Mouse (Mus musculus) hindbrain, embryonic 11.5 days (tissue): Measurements from ENCODE around the gene Hjurp. TPM values are rescaled to one million over a fixed set of nuclear protein-coding genes. Genes with fewer than 3 reads are reported as not detected.
A peak's percentile ranks its signal among the peaks of the same experiment; 100 is the strongest.

Experiments used
- ATAC-seq: fragments of 200-750 bp; cut with Nextera tagmentation; 2 replicates; pipeline ENCODE4 v1.8.0; 2017; ENCODE audit warnings: mild to moderate bottlenecking, moderate TSS enrichment, moderate library complexity; ENCODE audit not compliant: low FRiP score
- DNase-seq: peaks from one replicate; pipeline ENCODE4 v3.0.0-alpha.2; 2015; ENCODE audit warnings: low spot score
- H3K27ac ChIP-seq: fragments of 300-500 bp; sonication (generic); 2 replicates; pipeline ENCODE4 v1.5.1; 2014; ENCODE audit warnings: mild to moderate bottlenecking, low read depth, low read length
- H3K27me3 ChIP-seq: fragments of 300-500 bp; sonication (generic); 2 replicates; pipeline ENCODE4 v1.6.1; 2014; ENCODE audit warnings: mild to moderate bottlenecking, low read length, moderate library complexity, mixed read lengths; ENCODE audit not compliant: control insufficient read depth, insufficient read depth
- H3K36me3 ChIP-seq: fragments of 300-500 bp; sonication (generic); 2 replicates; pipeline ENCODE4 v1.6.1; 2014; ENCODE audit warnings: mild to moderate bottlenecking, low read length, moderate library complexity, mixed read lengths; ENCODE audit not compliant: control insufficient read depth, insufficient read depth
- H3K4me1 ChIP-seq: fragments of 300-500 bp; sonication (generic); replicated peaks from 2 replicates; pipeline ENCODE4 v1.6.1; 2014; ENCODE audit warnings: low read length, mixed read lengths; ENCODE audit not compliant: control insufficient read depth, insufficient read depth
- H3K4me2 ChIP-seq: fragments of 300-500 bp; sonication (generic); replicated peaks from 2 replicates; pipeline ENCODE4 v1.6.1; 2014; ENCODE audit warnings: mild to moderate bottlenecking, low read depth, low read length
- H3K4me3 ChIP-seq: fragments of 300-500 bp; sonication (generic); 2 replicates; pipeline ENCODE4 v1.5.1; 2014; ENCODE audit warnings: low read depth, low read length
- H3K9ac ChIP-seq: fragments of 300-500 bp; sonication (generic); 2 replicates; pipeline ENCODE4 v1.6.1; 2014; ENCODE audit warnings: low read depth, low read length
- H3K9me3 ChIP-seq: fragments of 300-500 bp; sonication (generic); 2 replicates; pipeline ENCODE4 v1.6.1; 2016; ENCODE audit warnings: low read length; ENCODE audit not compliant: control insufficient read depth
- WGBS: fragments of 180-500 bp; shearing (Covaris S2); extraction: QIAGEN DNeasy Blood & Tissue Kit; methylation state at CpG from one replicate; pipeline ENCODE4 v1.1.7; 2014; 5-methylcytosine and 5-hydroxymethylcytosine counted together
- polyA plus RNA-seq: library from polyadenylated mRNA; unstranded; fragments of >200 nt; fragmentation: Nextera tagmentation; extraction: Ambion mirVana; gene quantifications from 2 replicates; pipeline ENCODE4 v1.2.1, GENCODE M21; 2014

The Hjurp gene
- polyA plus RNA-seq, 1 experiment from 2014 or later: 136 TPM

- DNase-seq: peak; percentile 7
- H3K27me3 ChIP-seq: no peaks in the 10 kb centered on the region
- WGBS: 71% methylated on average over 10 of the region's 10 CpGs
- H3K9me3 ChIP-seq: peaks cover 60% of the 10 kb centered on the region
- H3K4me2 ChIP-seq: no peak overlapping the region
- no peaks in the 10 kb centered on the region for H3K36me3 ChIP-seq
- H3K4me3 ChIP-seq: no peak overlapping the region
- H3K4me1 ChIP-seq: no peaks in the 10 kb centered on the region
- 0 out of 2 replicates have a peak, but pooled peaks have one; percentile 0 for ATAC-seq
- H3K9ac ChIP-seq: no peak overlapping the region
- H3K27ac ChIP-seq: no peak overlapping the region
Measured at GRCm38 (mm10) chr1:88215466-88216380, 61.7 kb downstream of the Hjurp start.

DNA sequence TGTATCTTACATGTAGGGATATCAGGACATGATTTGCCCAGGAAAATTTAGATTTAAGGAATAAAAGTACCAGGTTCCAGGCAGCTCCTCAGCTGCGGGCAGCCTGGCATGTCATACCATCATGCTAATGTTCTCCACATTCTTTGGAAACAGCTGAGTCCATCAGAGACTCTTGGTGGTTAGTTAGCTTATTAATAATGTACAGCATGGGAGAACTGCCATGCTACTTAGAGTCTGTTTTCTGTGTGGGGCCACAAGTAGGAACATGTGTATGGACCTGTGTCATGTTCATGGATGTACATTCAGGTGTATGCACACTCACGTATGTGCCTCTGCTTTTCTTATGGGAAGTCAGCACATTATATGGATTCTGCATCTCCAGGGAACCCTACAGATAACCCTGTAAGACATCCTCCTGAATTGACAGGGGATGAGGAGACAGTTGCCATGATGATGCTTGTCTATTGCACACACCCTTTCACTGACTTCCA lies 62.9 kb downstream of the Hjurp start:
- H3K4me3 ChIP-seq: no peak overlapping the region
- H3K4me2 ChIP-seq: no peak overlapping the region
- H3K9ac ChIP-seq: no peak overlapping the region
- ATAC-seq (no peak), DNase-seq (peak; percentile 2)
- peaks cover 60% of the 10 kb centered on the region for H3K9me3 ChIP-seq
- H3K27ac ChIP-seq: no peak overlapping the region
- H3K27me3 ChIP-seq: no peaks in the 10 kb centered on the region
- H3K36me3 ChIP-seq: no peaks in the 10 kb centered on the region
- no peaks in the 10 kb centered on the region for H3K4me1 ChIP-seq
- WGBS: 79% methylated on average over 2 of the region's 2 CpGs

- ATAC-seq: peak; percentile 14; the same call in 1 of the 2 replicates
- Histone ChIP-seq H3K36me3 (no peaks in the 10 kb centered on the region), H3K27me3 (no peaks in the 10 kb centered on the region), H3K9me3 (peaks cover 60% of the 10 kb centered on the region), H3K4me2 (no peak overlapping the region), H3K9ac (no peak overlapping the region), H3K4me3 (no peak overlapping the region), H3K27ac (no peak overlapping the region), H3K4me1 (no peaks in the 10 kb centered on the region)
- WGBS: 84% methylated on average over 2 of the region's 2 CpGs
- peak; percentile 6 for DNase-seq
Measured at GRCm38 (mm10) chr1:88213766-88214461, 63.5 kb downstream of the Hjurp start.

- Histone ChIP-seq H3K4me3 (no peak overlapping the region), H3K36me3 (no peaks in the 10 kb centered on the region), H3K9ac (no peak overlapping the region), H3K4me2 (no peak overlapping the region), H3K4me1 (no peaks in the 10 kb centered on the region), H3K9me3 (peaks cover 60% of the 10 kb centered on the region), H3K27me3 (no peaks in the 10 kb centered on the region), H3K27ac (no peak overlapping the region)
- DNase-seq (no peak), ATAC-seq (no peak)
- 83% methylated on average over 1 of the region's 1 CpGs for WGBS
Measured at GRCm38 (mm10) chr1:88213061-88213460, 64.4 kb downstream of the Hjurp start.

Other genes starting within 250 kb of the Hjurp start
- gene Ugt1a10, start 222.2 kb downstream of the Hjurp start, polyA plus RNA-seq: not detected in 2 replicates
- gene Ugt1a9, start 206.8 kb downstream of the Hjurp start, polyA plus RNA-seq: not detected in 2 replicates
- not detected in 2 replicates for gene Ugt1a8, start 189.8 kb downstream of the Hjurp start, polyA plus RNA-seq
- 1.0 and 1.1 TPM in 2 replicates for gene Ugt1a7c, start 182.6 kb downstream of the Hjurp start, polyA plus RNA-seq
- 0.17 TPM in 1 of 2 replicates, not detected in the other for gene Ugt1a6b, start 174.4 kb downstream of the Hjurp start, polyA plus RNA-seq
- 0.49 and 0.67 TPM in 2 replicates for gene Ugt1a6a, start 142.8 kb downstream of the Hjurp start, polyA plus RNA-seq
- not detected in 2 replicates for gene Ugt1a5, start 111.6 kb downstream of the Hjurp start, polyA plus RNA-seq
- not detected in 2 replicates for gene Ugt1a2, start 77.0 kb downstream of the Hjurp start, polyA plus RNA-seq
- 14.0 and 14.7 TPM in 2 replicates for gene Dnajb3, start 71.9 kb downstream of the Hjurp start, polyA plus RNA-seq
- gene Ugt1a1, start 65.7 kb downstream of the Hjurp start, polyA plus RNA-seq: not detected in 2 replicates
- gene Mroh2a, start 50.6 kb downstream of the Hjurp start, polyA plus RNA-seq: 1.3 and 1.7 TPM in 2 replicates
- not detected in 2 replicates for gene Trpm8, start within 50 bp of the Hjurp start, polyA plus RNA-seq
- gene Spp2, start 129.3 kb upstream of the Hjurp start, polyA plus RNA-seq: 0.17 TPM in 1 of 2 replicates, not detected in the other
- gene Glrp1, start 232.4 kb upstream of the Hjurp start, polyA plus RNA-seq: not detected in 2 replicates